Mouse (Mus musculus): ENCODE data around the gene Cd27. TPM values are rescaled to one million over a fixed set of nuclear protein-coding genes. Genes with fewer than 3 reads are reported as not detected.
A peak's percentile ranks its signal among the peaks of the same experiment; 100 is the strongest.
"Not testable (repeated sequence)": the region's sequence is repeated elsewhere in the genome, so short reads cannot be mapped to it uniquely, and the experiment has no call there.

Gene Cd27
- polyA plus RNA-seq (2014; fragmentation: Nextera tagmentation; extraction: Ambion mirVana): 0.89 and 1.4 TPM in 2 replicates

- WGBS: 55% methylated on average over 6 of the region's 6 CpGs
- H3K4me2 ChIP-seq (ENCODE audit: low read depth, severe bottlenecking): no peak within 1 kb of the TSS
- no peak within 1 kb of the TSS for H3K27ac ChIP-seq (replicated peaks; ENCODE audit: low read depth, low read length)
- no peaks in the 10 kb centered on the region for H3K9me3 ChIP-seq (ENCODE audit: control insufficient read depth, low read length)
- H3K9ac ChIP-seq (ENCODE audit: low read length): no peak within 1 kb of the TSS
- DNase-seq (ENCODE audit: low spot score) (no peak), ATAC-seq (ENCODE audit: insufficient number of reproducible peaks, low FRiP score, low TSS enrichment, low read depth) (no peak)
- no peaks in the 10 kb centered on the region for H3K27me3 ChIP-seq (ENCODE audit: control insufficient read depth, insufficient read depth, low read length)
- H3K36me3 ChIP-seq (ENCODE audit: control insufficient read depth, insufficient read depth, low read length): no peaks in the 10 kb centered on the region
- H3K4me3 ChIP-seq (ENCODE audit: low read depth, low read length): no peak within 1 kb of the TSS
- peaks cover 6% of the 10 kb centered on the region for H3K4me1 ChIP-seq (ENCODE audit: control insufficient read depth, insufficient read depth, low read length)
Measured at GRCm38 (mm10) chr6:125236782-125237181, at the start of gene Cd27. TSS of gene Cd27 (minus strand) at chr6:125237010.

GRCm38 (mm10) chr6:125285890-125286289 lies 49.1 kb upstream of the Cd27 start, which contains the start of gene Tuba3a:
TSS of gene Tuba3a (minus strand) at chr6:125286042.
- Histone ChIP-seq H3K9me3 (ENCODE audit: control insufficient read depth, low read length) (no peaks in the 10 kb centered on the region), H3K36me3 (ENCODE audit: control insufficient read depth, insufficient read depth, low read length) (no peaks in the 10 kb centered on the region), H3K4me3 (ENCODE audit: low read depth, low read length) (no peak within 1 kb of the TSS), H3K27ac (replicated peaks; ENCODE audit: low read depth, low read length) (no peak within 1 kb of the TSS), H3K4me2 (ENCODE audit: low read depth, severe bottlenecking) (no peak within 1 kb of the TSS), H3K9ac (ENCODE audit: low read length) (no peak within 1 kb of the TSS), H3K27me3 (ENCODE audit: control insufficient read depth, insufficient read depth, low read length) (no peaks in the 10 kb centered on the region), H3K4me1 (ENCODE audit: control insufficient read depth, insufficient read depth, low read length) (no peaks in the 10 kb centered on the region)
- no peak for DNase-seq (ENCODE audit: low spot score)
- WGBS: 92% methylated on average over 22 of the region's 22 CpGs
- peak; percentile 60; the same call in 1 of the 2 replicates for ATAC-seq (ENCODE audit: insufficient number of reproducible peaks, low FRiP score, low TSS enrichment, low read depth)

GRCm38 (mm10) chr6:125284751-125285150 lies 47.9 kb upstream of the Cd27 start:
- H3K4me1 ChIP-seq (ENCODE audit: control insufficient read depth, insufficient read depth, low read length): no peaks in the 10 kb centered on the region
- 91% methylated on average over 7 of the region's 7 CpGs for WGBS
- no peaks in the 10 kb centered on the region for H3K27me3 ChIP-seq (ENCODE audit: control insufficient read depth, insufficient read depth, low read length)
- DNase-seq (ENCODE audit: low spot score) (no peak), ATAC-seq (ENCODE audit: insufficient number of reproducible peaks, low FRiP score, low TSS enrichment, low read depth) (no peak)
- no peaks in the 10 kb centered on the region for H3K36me3 ChIP-seq (ENCODE audit: control insufficient read depth, insufficient read depth, low read length)
- H3K4me2 ChIP-seq (ENCODE audit: low read depth, severe bottlenecking): no peak overlapping the region
- no peak overlapping the region for H3K27ac ChIP-seq (replicated peaks; ENCODE audit: low read depth, low read length)
- no peak overlapping the region for H3K9ac ChIP-seq (ENCODE audit: low read length)
- H3K9me3 ChIP-seq (ENCODE audit: control insufficient read depth, low read length): no peaks in the 10 kb centered on the region
- H3K4me3 ChIP-seq (ENCODE audit: low read depth, low read length): no peak overlapping the region

- Histone ChIP-seq H3K4me1 (ENCODE audit: control insufficient read depth, insufficient read depth, low read length) (no peaks in the 10 kb centered on the region), H3K4me3 (ENCODE audit: low read depth, low read length) (no peak overlapping the region), H3K9me3 (ENCODE audit: control insufficient read depth, low read length) (no peaks in the 10 kb centered on the region), H3K36me3 (ENCODE audit: control insufficient read depth, insufficient read depth, low read length) (no peaks in the 10 kb centered on the region), H3K9ac (ENCODE audit: low read length) (no peak overlapping the region), H3K27ac (replicated peaks; ENCODE audit: low read depth, low read length) (no peak overlapping the region), H3K4me2 (ENCODE audit: low read depth, severe bottlenecking) (no peak overlapping the region), H3K27me3 (ENCODE audit: control insufficient read depth, insufficient read depth, low read length) (no peaks in the 10 kb centered on the region)
- WGBS: 38% methylated on average over 8 of the region's 8 CpGs
- no peak for ATAC-seq (ENCODE audit: insufficient number of reproducible peaks, low FRiP score, low TSS enrichment, low read depth)
- DNase-seq (ENCODE audit: low spot score): no peak
Measured at GRCm38 (mm10) chr6:125284250-125284649, 47.4 kb upstream of the Cd27 start.

- H3K36me3 ChIP-seq (ENCODE audit: control insufficient read depth, insufficient read depth, low read length); H3K9me3 ChIP-seq (ENCODE audit: control insufficient read depth, low read length); H3K27ac ChIP-seq (replicated peaks; ENCODE audit: low read depth, low read length); DNase-seq (ENCODE audit: low spot score); H3K27me3 ChIP-seq (ENCODE audit: control insufficient read depth, insufficient read depth, low read length); H3K4me3 ChIP-seq (ENCODE audit: low read depth, low read length); H3K4me1 ChIP-seq (ENCODE audit: control insufficient read depth, insufficient read depth, low read length); H3K9ac ChIP-seq (ENCODE audit: low read length); ATAC-seq (ENCODE audit: insufficient number of reproducible peaks, low FRiP score, low TSS enrichment, low read depth); H3K4me2 ChIP-seq (ENCODE audit: low read depth, severe bottlenecking): not testable (repeated sequence)
- whole genome bisulfite sequencing: 91% methylated on average over 13 of the region's 13 CpGs
Measured at GRCm38 (mm10) chr6:125282721-125283120, 45.9 kb upstream of the Cd27 start.

- Histone ChIP-seq H3K4me1 (ENCODE audit: control insufficient read depth, insufficient read depth, low read length) (no peaks in the 10 kb centered on the region), H3K4me3 (ENCODE audit: low read depth, low read length) (no peak overlapping the region), H3K27me3 (ENCODE audit: control insufficient read depth, insufficient read depth, low read length) (no peaks in the 10 kb centered on the region), H3K4me2 (ENCODE audit: low read depth, severe bottlenecking) (no peak overlapping the region), H3K9me3 (ENCODE audit: control insufficient read depth, low read length) (no peaks in the 10 kb centered on the region), H3K27ac (replicated peaks; ENCODE audit: low read depth, low read length) (no peak overlapping the region), H3K9ac (ENCODE audit: low read length) (no peak overlapping the region), H3K36me3 (ENCODE audit: control insufficient read depth, insufficient read depth, low read length) (no peaks in the 10 kb centered on the region)
- ATAC-seq (ENCODE audit: insufficient number of reproducible peaks, low FRiP score, low TSS enrichment, low read depth) (no peak), DNase-seq (ENCODE audit: low spot score) (no peak)
- 57% methylated on average over 8 of the region's 8 CpGs for WGBS
Measured at GRCm38 (mm10) chr6:125279729-125280128, 42.9 kb upstream of the Cd27 start.

- DNase-seq (ENCODE audit: low spot score) (peak; percentile 60), ATAC-seq (ENCODE audit: insufficient number of reproducible peaks, low FRiP score, low TSS enrichment, low read depth) (no peak)
- Histone ChIP-seq H3K4me1 (ENCODE audit: control insufficient read depth, insufficient read depth, low read length) (0 out of 2 replicates have a peak, but pooled peaks cover 2% of the 10 kb centered on the region), H3K4me2 (ENCODE audit: low read depth, severe bottlenecking) (no peak overlapping the region), H3K36me3 (ENCODE audit: control insufficient read depth, insufficient read depth, low read length) (no peaks in the 10 kb centered on the region), H3K9me3 (ENCODE audit: control insufficient read depth, low read length) (no peaks in the 10 kb centered on the region), H3K9ac (ENCODE audit: low read length) (no peak overlapping the region), H3K4me3 (ENCODE audit: low read depth, low read length) (no peak overlapping the region), H3K27me3 (ENCODE audit: control insufficient read depth, insufficient read depth, low read length) (no peaks in the 10 kb centered on the region), H3K27ac (replicated peaks; ENCODE audit: low read depth, low read length) (no peak overlapping the region)
- WGBS: 56% methylated on average over 15 of the region's 15 CpGs
Measured at GRCm38 (mm10) chr6:125274841-125275563, 38.2 kb upstream of the Cd27 start.

GRCm38 (mm10) chr6:125272228-125272785 lies 35.5 kb upstream of the Cd27 start:
- Histone ChIP-seq H3K27ac (replicated peaks; ENCODE audit: low read depth, low read length) (no peak overlapping the region), H3K4me3 (ENCODE audit: low read depth, low read length) (no peak overlapping the region), H3K27me3 (ENCODE audit: control insufficient read depth, insufficient read depth, low read length) (no peaks in the 10 kb centered on the region), H3K36me3 (ENCODE audit: control insufficient read depth, insufficient read depth, low read length) (no peaks in the 10 kb centered on the region), H3K4me2 (ENCODE audit: low read depth, severe bottlenecking) (no peak overlapping the region), H3K4me1 (ENCODE audit: control insufficient read depth, insufficient read depth, low read length) (0 out of 2 replicates have a peak, but pooled peaks cover 2% of the 10 kb centered on the region), H3K9ac (ENCODE audit: low read length) (no peak overlapping the region), H3K9me3 (ENCODE audit: control insufficient read depth, low read length) (no peaks in the 10 kb centered on the region)
- no peak for ATAC-seq (ENCODE audit: insufficient number of reproducible peaks, low FRiP score, low TSS enrichment, low read depth)
- 81% methylated on average over 10 of the region's 10 CpGs for WGBS
- DNase-seq (ENCODE audit: low spot score): no peak
